Mouse (Mus musculus): ENCODE measurements around the gene Erbb3. TPM values are rescaled to one million over a fixed set of nuclear protein-coding genes. Genes with fewer than 3 reads are reported as not detected.

Gene Erbb3
- 2.2 TPM for polyA plus RNA-seq (2015; fragmentation: Illumina TruSeq; extraction: RNeasy Lipid Tissue Mini Kit (QIAGEN cat#74804); ENCODE audit: insufficient read depth, low replicate concordance)

DNA sequence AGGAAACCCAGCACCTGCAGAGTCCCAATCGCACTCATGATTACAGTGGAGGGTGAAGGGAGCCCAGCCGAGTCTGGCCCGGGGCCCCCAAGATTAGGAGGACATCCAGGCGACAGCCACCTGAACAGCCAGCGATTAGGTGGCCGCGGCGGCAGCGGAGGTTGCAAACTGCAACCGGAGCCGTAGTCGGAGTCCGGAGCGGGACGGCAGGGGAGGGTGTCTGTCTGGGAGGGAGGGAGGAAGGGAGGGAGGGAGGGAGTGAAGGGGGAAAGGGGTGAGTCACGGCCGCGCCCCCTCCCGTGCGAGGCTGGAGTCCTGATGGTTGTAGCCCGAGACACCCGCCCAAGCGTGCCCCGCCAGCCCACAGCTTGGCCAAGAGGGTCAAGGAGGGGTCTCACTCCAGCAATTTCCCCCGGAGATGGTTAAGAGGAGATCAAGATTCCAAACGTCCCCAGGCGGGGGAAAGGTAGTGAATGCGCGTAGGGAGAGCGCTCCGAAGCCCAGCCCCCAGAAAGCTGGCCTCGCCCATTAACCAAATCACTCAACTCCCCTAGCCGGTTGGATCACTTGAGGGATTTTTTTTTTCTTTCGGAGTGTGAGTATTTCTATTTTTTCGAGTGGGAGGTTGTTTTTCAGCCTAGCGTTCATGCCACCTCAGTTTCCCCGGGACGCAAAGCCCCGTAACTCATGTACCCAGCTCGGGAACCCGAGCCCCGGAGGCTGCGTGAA is at the start of gene Erbb3:
TSS of gene Erbb3 (minus strand) at position 189 of the 729 bp plus-strand sequence.

DNA sequence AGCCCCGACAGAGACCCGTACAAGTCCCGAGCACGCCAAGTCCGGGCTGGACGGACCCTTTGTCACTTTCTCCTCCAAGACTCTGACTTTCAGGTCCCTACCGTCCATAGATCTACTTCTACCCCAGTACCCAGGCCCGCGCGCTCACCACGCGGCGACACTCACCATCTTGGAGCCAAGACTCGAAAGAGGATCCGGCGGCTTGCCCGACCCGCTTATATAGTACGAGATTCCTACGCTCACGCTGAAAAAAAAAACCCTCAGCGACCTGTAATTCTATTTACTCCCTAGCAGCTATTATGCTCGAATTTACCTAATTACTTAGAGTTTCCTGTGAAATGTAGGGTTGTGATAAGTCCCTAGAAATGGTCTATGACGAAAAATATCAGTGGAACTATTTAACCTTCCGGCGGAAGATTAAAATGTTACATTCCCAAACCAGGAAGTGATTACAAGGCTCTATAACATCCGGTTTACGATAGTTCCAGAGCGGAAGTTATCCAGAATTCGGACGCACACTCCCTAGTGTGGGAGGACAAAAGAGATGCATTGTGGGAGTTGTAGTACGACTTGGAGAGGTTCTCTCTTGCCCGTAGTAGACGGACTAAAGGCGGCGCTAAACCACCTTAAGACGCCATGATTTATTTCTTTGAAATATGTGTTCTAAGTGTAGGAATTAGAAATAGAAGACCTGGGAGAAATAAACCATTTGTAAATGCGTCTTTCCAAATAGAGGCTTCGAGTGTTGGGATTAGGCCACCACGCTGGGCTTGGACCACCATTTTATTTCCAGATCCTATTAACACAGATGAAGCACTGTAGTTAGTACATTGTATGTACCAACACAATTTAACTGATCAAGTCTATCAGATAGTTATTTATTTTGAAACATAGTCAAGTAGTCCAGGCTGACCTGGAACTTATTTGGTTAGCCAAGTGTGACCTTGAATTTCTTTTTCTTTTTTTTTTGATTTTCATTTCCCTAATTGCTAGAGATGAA is 37.2 kb upstream of the Erbb3 start, which contains the start of gene Rps26:
TSS of gene Rps26 (minus strand) at position 437 of the 1,000 bp plus-strand sequence.

DNA sequence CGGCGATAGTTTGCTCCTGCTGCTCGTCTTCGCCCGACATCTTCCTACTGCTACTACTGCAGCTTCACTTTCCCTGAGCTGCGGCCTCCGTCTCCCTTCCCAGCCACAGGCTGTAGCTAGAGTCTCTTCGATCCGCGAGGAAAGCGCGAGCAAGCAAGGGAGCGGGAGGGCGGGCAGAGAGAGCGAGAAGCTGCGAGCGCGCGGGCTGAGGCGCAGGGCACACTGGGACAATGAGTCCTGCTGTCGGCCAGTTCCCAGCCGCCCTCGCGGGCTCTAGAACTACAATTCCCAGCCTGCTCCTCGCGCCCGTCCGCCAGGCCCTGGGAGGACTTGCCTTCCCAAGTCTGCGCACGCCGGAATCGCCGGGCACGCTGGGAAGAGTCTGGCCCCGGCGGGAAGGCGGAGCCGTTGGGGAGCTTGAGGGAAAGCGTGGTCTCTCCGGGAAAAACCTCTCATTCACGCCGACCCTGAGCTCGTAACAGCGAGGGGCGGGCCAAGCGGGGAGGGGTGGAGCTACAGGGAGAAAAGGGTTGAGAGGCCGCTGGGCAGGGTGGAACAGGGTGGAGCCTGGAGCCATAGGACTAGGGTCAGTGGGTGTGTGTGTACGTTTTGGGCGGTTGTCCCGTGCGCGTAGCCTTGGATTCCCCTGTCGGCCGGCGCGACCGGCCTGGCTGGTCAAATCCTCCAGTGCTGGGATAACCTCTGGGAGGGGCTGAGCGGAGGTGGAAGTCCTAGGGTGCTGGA is 23.5 kb downstream of the Erbb3 start, which contains the start of gene Pa2g4:
TSS of gene Pa2g4 (minus strand) at position 200 of the 744 bp plus-strand sequence.

DNA sequence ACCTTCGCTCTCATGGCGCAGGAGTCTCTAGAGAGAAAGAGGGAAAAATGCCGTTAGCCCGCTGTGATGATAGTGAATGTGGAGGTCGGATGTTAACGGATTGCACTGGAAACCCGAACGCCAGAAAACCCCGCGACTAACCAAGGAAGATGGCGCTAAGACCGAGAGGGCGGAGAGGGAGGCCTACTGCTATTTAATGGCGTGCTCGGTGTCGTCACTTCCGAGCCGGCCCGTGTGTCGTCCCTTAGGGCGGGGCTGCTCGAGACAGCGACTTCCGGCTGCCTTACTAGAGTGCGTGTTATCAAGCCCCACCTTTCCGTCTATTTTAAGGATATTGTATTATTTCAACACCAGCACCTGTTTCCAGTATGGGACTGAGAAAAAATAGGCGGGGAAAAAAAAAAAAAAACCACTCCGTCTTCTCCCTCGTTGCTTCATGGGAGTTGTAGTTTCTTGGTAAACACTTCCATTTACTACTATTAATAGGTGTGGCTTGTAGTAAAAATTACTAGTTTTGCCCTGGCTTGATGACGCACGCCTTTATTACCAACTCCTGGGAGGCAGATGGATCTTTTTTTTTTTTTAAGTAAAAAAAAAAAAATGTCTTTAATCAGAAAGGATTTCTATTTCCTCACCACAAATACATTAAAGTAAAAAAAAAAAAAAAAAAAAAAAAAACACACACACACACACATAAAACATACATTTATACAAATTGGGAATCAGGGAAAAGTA is 40.3 kb downstream of the Erbb3 start, which contains the start of gene Rpl41:
TSS of gene Rpl41 (minus strand) at position 359 of the 735 bp plus-strand sequence.

DNA sequence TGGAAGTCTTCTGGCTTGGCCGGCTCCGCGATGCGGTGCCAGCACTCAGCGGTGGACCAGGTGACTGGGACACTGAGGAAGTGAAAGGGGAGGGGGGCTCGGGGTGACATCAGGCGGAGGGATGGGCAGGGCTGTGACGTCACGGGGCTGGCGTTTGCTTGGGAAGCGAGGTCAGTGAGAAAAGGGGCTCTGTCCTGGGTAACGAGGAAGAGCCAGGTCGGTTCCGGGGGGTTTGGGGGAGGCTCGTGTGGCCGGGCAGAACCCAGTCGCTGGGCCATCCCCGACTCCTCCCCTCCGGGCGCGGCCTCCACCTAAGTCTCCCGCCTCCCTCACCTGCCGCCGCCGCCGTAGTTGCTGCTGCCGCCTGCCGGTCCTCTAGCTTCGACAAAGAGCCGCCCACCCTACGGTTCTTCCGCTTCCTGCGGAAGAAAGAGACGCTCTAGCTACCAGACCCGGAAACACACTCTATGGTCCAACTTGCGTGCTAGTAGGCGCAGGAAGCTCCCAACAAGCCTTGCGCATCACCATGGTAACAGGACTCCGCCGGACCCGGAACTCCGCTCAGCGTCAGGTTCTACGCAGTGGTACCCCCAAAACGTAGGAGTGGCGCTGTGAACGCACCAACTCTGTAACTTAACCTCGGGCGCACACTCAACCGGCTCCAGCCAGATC is 42.0 kb downstream of the Erbb3 start, which contains the start of gene Zc3h10:
TSS of gene Zc3h10 (minus strand) at position 414 of the 672 bp plus-strand sequence.

DNA sequence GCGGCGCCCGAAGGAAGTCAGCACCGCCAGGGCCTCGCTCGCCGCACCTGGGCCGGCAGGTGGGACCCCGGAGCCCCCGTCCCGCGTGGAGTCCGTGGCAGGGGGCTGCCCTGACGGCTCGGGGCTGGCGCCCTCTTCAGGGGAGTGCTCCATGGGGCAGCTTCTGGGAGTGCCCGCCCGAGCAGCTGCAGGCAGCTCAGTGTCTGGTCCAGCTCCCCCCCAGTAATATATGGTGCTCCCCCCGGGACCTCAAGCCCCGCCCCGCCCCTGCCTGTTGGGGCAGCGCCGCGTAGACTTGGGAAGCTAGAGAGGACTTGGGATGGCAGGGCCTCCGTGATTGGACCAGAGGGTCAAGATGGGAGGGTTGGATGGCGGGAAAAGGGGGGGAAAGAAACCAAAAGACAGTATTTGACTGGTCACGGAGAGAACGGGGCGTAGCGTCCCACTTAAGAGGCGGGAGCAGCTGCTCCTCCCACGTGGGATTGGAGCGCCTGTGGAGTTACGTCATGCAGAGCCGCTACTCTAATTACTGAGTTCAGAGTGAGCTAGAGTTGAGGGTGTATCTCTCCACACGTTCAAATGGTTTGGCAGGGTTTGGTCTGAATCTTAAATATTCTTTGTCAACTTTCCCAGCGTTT is 63.7 kb downstream of the Erbb3 start, which contains the start of gene Esyt1:
TSS of gene Esyt1 (minus strand) at position 201 of the 638 bp plus-strand sequence.

Other genes with a start within 250 kb of the Erbb3 start
- 42.0 TPM for gene Coq10a, start 220.7 kb downstream of the Erbb3 start, polyA plus RNA-seq (2015; fragmentation: Illumina TruSeq; extraction: RNeasy Lipid Tissue Mini Kit (QIAGEN cat#74804); ENCODE audit: insufficient read depth, low replicate concordance)
- 35.0 TPM for gene Ankrd52, start 212.5 kb downstream of the Erbb3 start, polyA plus RNA-seq (2015; fragmentation: Illumina TruSeq; extraction: RNeasy Lipid Tissue Mini Kit (QIAGEN cat#74804); ENCODE audit: insufficient read depth, low replicate concordance)
- gene Slc39a5, start 188.4 kb downstream of the Erbb3 start, polyA plus RNA-seq (2015; fragmentation: Illumina TruSeq; extraction: RNeasy Lipid Tissue Mini Kit (QIAGEN cat#74804); ENCODE audit: insufficient read depth, low replicate concordance), result not detected
- 48.3 TPM for gene Nabp2, start 178.2 kb downstream of the Erbb3 start, polyA plus RNA-seq (2015; fragmentation: Illumina TruSeq; extraction: RNeasy Lipid Tissue Mini Kit (QIAGEN cat#74804); ENCODE audit: insufficient read depth, low replicate concordance)
- 25.2 TPM for gene Rnf41, start 178.0 kb downstream of the Erbb3 start, polyA plus RNA-seq (2015; fragmentation: Illumina TruSeq; extraction: RNeasy Lipid Tissue Mini Kit (QIAGEN cat#74804); ENCODE audit: insufficient read depth, low replicate concordance)
- 93.2 TPM for gene Smarcc2, start 130.4 kb downstream of the Erbb3 start, polyA plus RNA-seq (2015; fragmentation: Illumina TruSeq; extraction: RNeasy Lipid Tissue Mini Kit (QIAGEN cat#74804); ENCODE audit: insufficient read depth, low replicate concordance)
- gene Myl6, start 95.5 kb downstream of the Erbb3 start, polyA plus RNA-seq (2015; fragmentation: Illumina TruSeq; extraction: RNeasy Lipid Tissue Mini Kit (QIAGEN cat#74804); ENCODE audit: insufficient read depth, low replicate concordance), result 874 TPM
- gene Myl6b, start 91.0 kb downstream of the Erbb3 start, polyA plus RNA-seq (2015; fragmentation: Illumina TruSeq; extraction: RNeasy Lipid Tissue Mini Kit (QIAGEN cat#74804); ENCODE audit: insufficient read depth, low replicate concordance), result 0.25 TPM
- 82.6 TPM for gene Esyt1, start 63.8 kb downstream of the Erbb3 start, polyA plus RNA-seq (2015; fragmentation: Illumina TruSeq; extraction: RNeasy Lipid Tissue Mini Kit (QIAGEN cat#74804); ENCODE audit: insufficient read depth, low replicate concordance)
- gene Zc3h10, start 41.9 kb downstream of the Erbb3 start, polyA plus RNA-seq (2015; fragmentation: Illumina TruSeq; extraction: RNeasy Lipid Tissue Mini Kit (QIAGEN cat#74804); ENCODE audit: insufficient read depth, low replicate concordance), result 10.0 TPM
- 904 TPM for gene Rpl41, start 40.3 kb downstream of the Erbb3 start, polyA plus RNA-seq (2015; fragmentation: Illumina TruSeq; extraction: RNeasy Lipid Tissue Mini Kit (QIAGEN cat#74804); ENCODE audit: insufficient read depth, low replicate concordance)
- gene Pa2g4, start 23.7 kb downstream of the Erbb3 start, polyA plus RNA-seq (2015; fragmentation: Illumina TruSeq; extraction: RNeasy Lipid Tissue Mini Kit (QIAGEN cat#74804); ENCODE audit: insufficient read depth, low replicate concordance), result 149 TPM
- 387 TPM for gene Rps26, start 37.1 kb upstream of the Erbb3 start, polyA plus RNA-seq (2015; fragmentation: Illumina TruSeq; extraction: RNeasy Lipid Tissue Mini Kit (QIAGEN cat#74804); ENCODE audit: insufficient read depth, low replicate concordance)
- gene Ikzf4, start 56.3 kb upstream of the Erbb3 start, polyA plus RNA-seq (2015; fragmentation: Illumina TruSeq; extraction: RNeasy Lipid Tissue Mini Kit (QIAGEN cat#74804); ENCODE audit: insufficient read depth, low replicate concordance), result 1.4 TPM
- gene Suox, start 84.4 kb upstream of the Erbb3 start, polyA plus RNA-seq (2015; fragmentation: Illumina TruSeq; extraction: RNeasy Lipid Tissue Mini Kit (QIAGEN cat#74804); ENCODE audit: insufficient read depth, low replicate concordance), result 11.8 TPM
- 110 TPM for gene Rab5b, start 106.6 kb upstream of the Erbb3 start, polyA plus RNA-seq (2015; fragmentation: Illumina TruSeq; extraction: RNeasy Lipid Tissue Mini Kit (QIAGEN cat#74804); ENCODE audit: insufficient read depth, low replicate concordance)
- 0.30 TPM for gene Pmel, start 114.5 kb upstream of the Erbb3 start, polyA plus RNA-seq (2015; fragmentation: Illumina TruSeq; extraction: RNeasy Lipid Tissue Mini Kit (QIAGEN cat#74804); ENCODE audit: insufficient read depth, low replicate concordance)
- 64.5 TPM for gene Cdk2, start 115.4 kb upstream of the Erbb3 start, polyA plus RNA-seq (2015; fragmentation: Illumina TruSeq; extraction: RNeasy Lipid Tissue Mini Kit (QIAGEN cat#74804); ENCODE audit: insufficient read depth, low replicate concordance)
- 222 TPM for gene Dgka, start 155.2 kb upstream of the Erbb3 start, polyA plus RNA-seq (2015; fragmentation: Illumina TruSeq; extraction: RNeasy Lipid Tissue Mini Kit (QIAGEN cat#74804); ENCODE audit: insufficient read depth, low replicate concordance)
- gene Pym1, start 158.2 kb upstream of the Erbb3 start, polyA plus RNA-seq (2015; fragmentation: Illumina TruSeq; extraction: RNeasy Lipid Tissue Mini Kit (QIAGEN cat#74804); ENCODE audit: insufficient read depth, low replicate concordance), result 26.8 TPM
- 4.1 TPM for gene Mmp19, start 201.3 kb upstream of the Erbb3 start, polyA plus RNA-seq (2015; fragmentation: Illumina TruSeq; extraction: RNeasy Lipid Tissue Mini Kit (QIAGEN cat#74804); ENCODE audit: insufficient read depth, low replicate concordance)
- gene Dnajc14, start 214.4 kb upstream of the Erbb3 start, polyA plus RNA-seq (2015; fragmentation: Illumina TruSeq; extraction: RNeasy Lipid Tissue Mini Kit (QIAGEN cat#74804); ENCODE audit: insufficient read depth, low replicate concordance), result 63.9 TPM
- gene Tmem198b, start 214.7 kb upstream of the Erbb3 start, polyA plus RNA-seq (2015; fragmentation: Illumina TruSeq; extraction: RNeasy Lipid Tissue Mini Kit (QIAGEN cat#74804); ENCODE audit: insufficient read depth, low replicate concordance), result 10.7 TPM
- 193 TPM for gene Sarnp, start 227.7 kb upstream of the Erbb3 start, polyA plus RNA-seq (2015; fragmentation: Illumina TruSeq; extraction: RNeasy Lipid Tissue Mini Kit (QIAGEN cat#74804); ENCODE audit: insufficient read depth, low replicate concordance)
- 55.9 TPM for gene Ormdl2, start 232.0 kb upstream of the Erbb3 start, polyA plus RNA-seq (2015; fragmentation: Illumina TruSeq; extraction: RNeasy Lipid Tissue Mini Kit (QIAGEN cat#74804); ENCODE audit: insufficient read depth, low replicate concordance)